Mouse (Mus musculus) ES-E14 (cell line): Measurements from ENCODE around the gene Gm9821. TPM values are rescaled to one million over a fixed set of nuclear protein-coding genes. Genes with fewer than 3 reads are reported as not detected.
A peak's percentile ranks its signal among the peaks of the same experiment; 100 is the strongest.

Experiments
- DNase-seq: peaks from one replicate; pipeline ENCODE4 v3.0.0-alpha.2; 2013; ENCODE audit warnings: low read depth, low spot score
- H3K27ac ChIP-seq: 2 replicates; pipeline ENCODE4 v1.5.1; 2012; ENCODE audit warnings: low read depth, mild to moderate bottlenecking, low read length, moderate library complexity, mixed read lengths; ENCODE audit not compliant: poor library complexity, insufficient read depth, severe bottlenecking
- H3K36me3 ChIP-seq: 2 replicates; pipeline ENCODE4 v1.6.1; 2012; ENCODE audit warnings: mild to moderate bottlenecking, low read length, moderate library complexity, mixed read lengths; ENCODE audit not compliant: control insufficient read depth, poor library complexity, insufficient read depth, severe bottlenecking
- H3K4me1 ChIP-seq, 2 experiments: fragments of 150-350 bp in 1 of 2; sonication (generic) in 1 of 2; 2 replicates each; pipeline ENCODE4 v1.6.1; 2012; ENCODE audit warnings: low read length in 2 of 2, mild to moderate bottlenecking in 1 of 2, mixed read lengths in 1 of 2; ENCODE audit not compliant: control insufficient read depth in 2 of 2, insufficient read depth in 2 of 2, poor library complexity in 1 of 2
- H3K4me3 ChIP-seq, 2 experiments: fragments of 150-350 bp in 1 of 2; sonication (generic) in 1 of 2; 2 replicates each; pipeline ENCODE4 v1.5.1; 2012; ENCODE audit warnings: low read length in 2 of 2, low read depth in 1 of 2, mild to moderate bottlenecking in 1 of 2, mixed read lengths in 1 of 2; ENCODE audit not compliant: insufficient read depth in 1 of 2, poor library complexity in 1 of 2, severe bottlenecking in 1 of 2
- H3K9ac ChIP-seq: 2 replicates; pipeline ENCODE4 v1.6.1; 2012; ENCODE audit warnings: low read depth, mild to moderate bottlenecking, low read length, mixed read lengths; ENCODE audit not compliant: poor library complexity, insufficient read depth, severe bottlenecking
- H3K9me3 ChIP-seq: fragments of 150-350 bp; sonication (generic); 2 replicates; pipeline ENCODE4 v1.6.1; 2012; ENCODE audit warnings: low read depth, mild to moderate bottlenecking, low read length; ENCODE audit not compliant: control insufficient read depth, insufficient read depth
- CHD2 ChIP-seq: IDR thresholded peaks from 2 replicates; pipeline ENCODE4 v1.6.1; 2014; ENCODE audit warnings: mild to moderate bottlenecking, low read depth, low read length, inconsistent platforms
- HCFC1 ChIP-seq: IDR thresholded peaks from 2 replicates; pipeline ENCODE4 v1.6.1; 2012; ENCODE audit warnings: low read length, inconsistent platforms, borderline replicate concordance; ENCODE audit not compliant: insufficient read depth
- MAFK ChIP-seq: IDR thresholded peaks from 2 replicates; pipeline ENCODE4 v1.6.1; 2014; ENCODE audit warnings: mild to moderate bottlenecking, low read depth, low read length, inconsistent platforms; ENCODE audit not compliant: insufficient read depth
- ZC3H11A ChIP-seq: IDR thresholded peaks from 2 replicates; pipeline ENCODE4 v1.6.1; 2012; ENCODE audit warnings: low read depth, mild to moderate bottlenecking, inconsistent platforms, low read length, borderline replicate concordance
- ZNF384 ChIP-seq: IDR thresholded peaks from 2 replicates; pipeline ENCODE4 v1.6.1; 2012; ENCODE audit warnings: low read depth, low read length, inconsistent platforms
- in situ Hi-C, 2 experiments: fragments of 600-800 bp; cut with MboI; formaldehyde crosslinking; loops; one replicate each; pipeline ENCODE4 v1.15.1; 2025; ENCODE audit warnings: low sequenced_read_pairs in 2 of 2, inconsistent platforms in 1 of 2; ENCODE audit not compliant: unreplicated experiment in 2 of 2
- total RNA-seq: library from RNA; depleted of rRNA; stranded (reverse); fragments of 300-350 nt; gene quantifications from 2 replicates; pipeline ENCODE4 v1.2.3, GENCODE M21; 2012

Gene Gm9821
- total RNA-seq, 1 experiment: 0.18 TPM

DNA sequence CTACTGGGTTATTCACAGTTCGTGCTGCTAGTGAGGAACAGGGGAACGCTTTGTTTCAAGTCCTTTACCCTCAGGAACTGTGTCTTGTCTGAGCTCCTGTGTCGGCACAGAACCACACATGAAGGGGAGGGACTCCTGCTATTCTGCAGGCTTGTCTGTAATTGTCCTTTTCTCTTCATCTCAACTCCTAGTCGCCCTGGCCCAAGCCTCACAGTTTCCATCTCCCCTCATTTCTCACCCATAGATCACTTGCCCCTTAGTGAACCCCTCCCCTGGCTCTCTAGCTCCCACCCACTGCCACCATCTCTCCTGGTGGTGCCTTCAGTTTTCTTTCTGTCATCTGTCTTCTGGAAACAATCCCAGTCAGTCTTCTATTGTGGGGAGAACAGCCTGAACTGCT is 34.7 kb downstream of the Gm9821 start:
- TF ChIP-seq ZC3H11A: no peak
- TF ChIP-seq MAFK: no peak
- TF ChIP-seq HCFC1: no peak
- TF ChIP-seq CHD2: no peak
- TF ChIP-seq ZNF384: no peak
- Histone ChIP-seq H3K9me3 (no peaks in the 10 kb centered on the region), H3K36me3 (peaks cover 8% of the 10 kb centered on the region; the same call in 1 of the 2 replicates), H3K4me3 (no peak overlapping the region), H3K27ac (no peak overlapping the region), H3K9ac (no peak overlapping the region), H3K4me1 (peaks cover 5 to 26% of the 10 kb centered on the region in 2 experiments; a peak in 3 of 4 replicates)
- in situ Hi-C loops: loop anchor here in 1 of 2 experiments (25.0 kb wide), 1 partner anchor 357 kb away; no protein-coding TSS in a partner anchor
- DNase-seq: no peak

DNA sequence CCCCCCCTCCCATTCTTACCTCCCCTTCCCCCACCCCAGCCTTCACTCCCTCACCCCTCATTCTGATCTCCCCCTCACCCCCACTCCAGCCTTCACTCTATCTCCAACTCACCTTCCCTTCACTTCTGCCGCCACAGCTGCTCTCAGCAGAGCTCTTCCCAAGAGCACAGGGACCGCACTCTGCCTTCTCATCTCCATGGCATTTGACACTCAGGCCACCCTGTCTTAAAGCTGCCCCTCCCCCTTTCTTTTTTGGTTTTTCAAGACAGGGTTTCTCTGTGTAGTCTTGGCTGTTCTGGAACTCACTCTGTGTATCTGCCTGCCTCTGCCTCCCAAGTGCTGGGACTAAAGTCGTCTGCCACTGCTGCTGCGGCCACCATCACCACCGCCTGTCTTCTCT is 35.3 kb downstream of the Gm9821 start:
- no peak for DNase-seq
- Histone ChIP-seq H3K27ac (peak overlapping the region; percentile 20; the same call in 1 of the 2 replicates), H3K9ac (no peak overlapping the region), H3K4me3 (no peak overlapping the region), H3K36me3 (peaks cover 8% of the 10 kb centered on the region; the same call in 1 of the 2 replicates), H3K9me3 (no peaks in the 10 kb centered on the region), H3K4me1 (peaks cover 5 to 26% of the 10 kb centered on the region in 2 experiments; a peak in 3 of 4 replicates)
- TF ChIP-seq CHD2: no peak
- no peak for TF ChIP-seq ZC3H11A
- no peak for TF ChIP-seq HCFC1
- no peak for TF ChIP-seq MAFK
- no peak for TF ChIP-seq ZNF384
- in situ Hi-C loops: loop anchor here in 1 of 2 experiments (25.0 kb wide), 1 partner anchor 356 kb away; no protein-coding TSS in a partner anchor

DNA sequence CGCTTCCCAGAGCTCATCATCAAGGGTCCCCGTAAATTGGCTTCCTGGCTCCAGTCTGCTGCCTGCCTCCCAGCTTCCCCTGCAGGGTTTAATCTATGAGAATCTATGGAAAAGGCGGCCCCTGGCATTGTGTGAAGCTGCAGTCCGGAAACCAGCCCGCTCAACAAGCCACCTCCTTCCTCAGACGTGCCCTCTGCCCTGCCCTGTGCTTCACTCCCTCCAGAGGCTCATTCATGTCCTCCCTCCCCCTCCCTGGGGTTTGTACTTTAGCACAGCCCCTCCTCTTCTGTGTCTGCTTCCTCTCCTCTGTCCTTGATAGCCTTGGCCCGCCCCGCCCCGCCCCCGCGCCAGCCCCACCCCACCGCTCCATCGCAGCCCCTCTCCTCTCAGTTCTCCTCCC is 38.9 kb downstream of the Gm9821 start:
- peak; percentile 75 for DNase-seq
- H3K36me3 ChIP-seq: peaks cover 8% of the 10 kb centered on the region; the same call in 1 of the 2 replicates
- H3K4me3 ChIP-seq: peak overlapping the region; percentile 12 to 27; a peak in 3 of 4 replicates
- no peaks in the 10 kb centered on the region for H3K9me3 ChIP-seq
- no peak overlapping the region for H3K9ac ChIP-seq
- in situ Hi-C loops: loop anchor here in 1 of 2 experiments (25.0 kb wide), 1 partner anchor 353 kb away; no protein-coding TSS in a partner anchor
- no peak overlapping the region for H3K27ac ChIP-seq
- peaks cover 4 to 20% of the 10 kb centered on the region in 2 experiments; a peak in 3 of 4 replicates for H3K4me1 ChIP-seq
- no peak for TF ChIP-seq ZNF384
- TF ChIP-seq CHD2: no peak
- TF ChIP-seq ZC3H11A: no peak
- no peak for TF ChIP-seq MAFK
- TF ChIP-seq HCFC1: no peak

DNA sequence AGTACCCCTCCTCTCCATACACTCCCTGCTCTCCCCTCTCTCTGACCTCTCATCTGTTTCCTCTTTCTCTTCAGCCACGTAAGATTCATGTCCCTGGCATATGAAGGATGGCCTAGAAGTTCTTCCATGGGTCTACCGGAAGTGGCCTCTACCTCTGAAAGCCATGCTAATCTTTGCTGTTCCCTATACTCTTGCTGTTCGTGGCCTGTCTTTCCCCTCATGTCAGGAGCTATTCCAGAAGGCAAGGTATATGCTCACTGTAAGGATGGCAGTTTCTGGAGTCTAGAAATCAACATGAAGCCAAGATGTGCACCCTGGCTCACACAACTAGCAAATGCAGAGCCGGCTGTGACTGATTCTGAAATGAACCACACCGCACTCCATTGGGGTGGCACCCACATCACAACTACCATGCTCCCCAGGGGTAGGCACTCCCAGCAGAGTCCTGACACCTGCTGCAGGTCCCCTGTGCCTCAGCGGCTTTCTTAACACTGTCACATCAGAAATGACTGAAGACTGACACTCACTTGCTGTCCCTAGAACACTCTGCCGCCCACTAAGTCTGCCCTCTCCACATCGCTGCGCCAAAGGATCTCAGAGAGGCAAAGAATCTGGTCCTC is 39.5 kb downstream of the Gm9821 start:
- Histone ChIP-seq H3K36me3 (peaks cover 8% of the 10 kb centered on the region; the same call in 1 of the 2 replicates), H3K27ac (no peak overlapping the region), H3K4me3 (no peak overlapping the region), H3K9me3 (no peaks in the 10 kb centered on the region), H3K4me1 (peaks cover 4 to 17% of the 10 kb centered on the region in 2 experiments; a peak in 3 of 4 replicates), H3K9ac (no peak overlapping the region; the same call in 1 of the 2 replicates)
- no peak for DNase-seq
- TF ChIP-seq ZC3H11A: no peak
- no peak for TF ChIP-seq HCFC1
- TF ChIP-seq ZNF384: no peak
- TF ChIP-seq MAFK: no peak
- TF ChIP-seq CHD2: no peak
- in situ Hi-C loops: loop anchor here in 1 of 2 experiments (25.0 kb wide), 1 partner anchor 352 kb away; no protein-coding TSS in a partner anchor
